Mouse (Mus musculus) liver, embryonic 15.5 days (tissue): ENCODE data around the gene Nktr. TPM values are rescaled to one million over a fixed set of nuclear protein-coding genes. Genes with fewer than 3 reads are reported as not detected.

ENCODE experiments used
- ATAC-seq: fragments of 200-750 bp; cut with Nextera tagmentation; 2 replicates; pipeline ENCODE4 v1.8.0; 2017; ENCODE audit warnings: moderate number of reproducible peaks, mild to moderate bottlenecking, moderate library complexity; ENCODE audit not compliant: insufficient read depth
- H3K27ac ChIP-seq: fragments of 300-500 bp; sonication (generic); replicated peaks from 2 replicates; pipeline ENCODE4 v1.5.1; 2015; ENCODE audit warnings: mild to moderate bottlenecking, inconsistent platforms
- H3K27me3 ChIP-seq: fragments of 300-500 bp; sonication (generic); 2 replicates; pipeline ENCODE4 v1.6.1; 2015; ENCODE audit warnings: mild to moderate bottlenecking, inconsistent platforms
- H3K36me3 ChIP-seq: fragments of 300-500 bp; sonication (generic); replicated peaks from 2 replicates; pipeline ENCODE4 v1.6.1; 2015; ENCODE audit warnings: moderate library complexity, mild to moderate bottlenecking, inconsistent platforms
- H3K4me1 ChIP-seq: fragments of 300-500 bp; sonication (generic); replicated peaks from 2 replicates; pipeline ENCODE4 v1.6.1; 2015; ENCODE audit warnings: inconsistent platforms
- H3K4me2 ChIP-seq: fragments of 300-500 bp; sonication (generic); 2 replicates; pipeline ENCODE4 v1.6.1; 2015; ENCODE audit warnings: moderate library complexity, mild to moderate bottlenecking, inconsistent platforms
- H3K4me3 ChIP-seq: fragments of 300-500 bp; sonication (generic); replicated peaks from 2 replicates; pipeline ENCODE4 v1.5.1; 2015; ENCODE audit warnings: mild to moderate bottlenecking, inconsistent platforms
- H3K9ac ChIP-seq: fragments of 300-500 bp; sonication (generic); 2 replicates; pipeline ENCODE4 v1.6.1; 2015; ENCODE audit warnings: moderate library complexity, mild to moderate bottlenecking, inconsistent platforms
- H3K9me3 ChIP-seq: fragments of 300-500 bp; sonication (generic); replicated peaks from 2 replicates; pipeline ENCODE4 v1.6.1; 2016; ENCODE audit warnings: inconsistent platforms
- WGBS: fragments of 180-500 bp; shearing (Covaris S2); methylation state at CpG from one replicate; pipeline ENCODE4 v1.1.7; 2015; ENCODE audit warnings: mixed read lengths; ENCODE audit not compliant: insufficient replicate concordance; 5-methylcytosine and 5-hydroxymethylcytosine counted together
- polyA plus RNA-seq: library from polyadenylated mRNA; unstranded; fragments of >200 nt; fragmentation: Nextera tagmentation; extraction: Ambion mirVana; gene quantifications from 2 replicates; pipeline ENCODE4 v1.2.1, GENCODE M21; 2015

Nktr gene
- polyA plus RNA-seq, 1 experiment from 2014 or later = 25.2 TPM

GRCm38 (mm10) chr9:121762248-121762647, 43.3 kb downstream of the Nktr start:
- no peak for ATAC-seq
- 75% methylated on average over 10 of the region's 10 CpGs for WGBS
- no peaks in the 10 kb centered on the region for H3K9me3 ChIP-seq
- H3K4me2 ChIP-seq = no peak overlapping the region
- no peak overlapping the region for H3K4me3 ChIP-seq
- H3K9ac ChIP-seq = no peak overlapping the region
- H3K4me1 ChIP-seq = peaks cover 25% of the 10 kb centered on the region; the same call in 1 of the 2 replicates
- H3K27me3 ChIP-seq = peaks cover 47% of the 10 kb centered on the region
- H3K27ac ChIP-seq = no peak overlapping the region
- no peaks in the 10 kb centered on the region for H3K36me3 ChIP-seq

GRCm38 (mm10) chr9:121762761-121763160, 43.8 kb downstream of the Nktr start:
- Histone ChIP-seq H3K9ac (no peak overlapping the region), H3K27me3 (peaks cover 46% of the 10 kb centered on the region), H3K9me3 (no peaks in the 10 kb centered on the region), H3K27ac (no peak overlapping the region), H3K36me3 (no peaks in the 10 kb centered on the region), H3K4me2 (no peak overlapping the region), H3K4me1 (peaks cover 25% of the 10 kb centered on the region; the same call in 1 of the 2 replicates), H3K4me3 (no peak overlapping the region)
- no peak for ATAC-seq
- WGBS = 82% methylated on average over 25 of the region's 25 CpGs

- Histone ChIP-seq H3K4me1 (peaks cover 19% of the 10 kb centered on the region; the same call in 1 of the 2 replicates), H3K36me3 (no peaks in the 10 kb centered on the region), H3K27me3 (peaks cover 36% of the 10 kb centered on the region), H3K4me3 (no peak overlapping the region), H3K9ac (no peak overlapping the region), H3K27ac (no peak overlapping the region), H3K9me3 (no peaks in the 10 kb centered on the region), H3K4me2 (no peak overlapping the region)
- WGBS = 77% methylated on average over 19 of the region's 19 CpGs
- ATAC-seq = no peak
Observed at GRCm38 (mm10) chr9:121763716-121764115, 44.7 kb downstream of the Nktr start.

- H3K4me3 ChIP-seq = no peak overlapping the region
- no peaks in the 10 kb centered on the region for H3K36me3 ChIP-seq
- H3K9me3 ChIP-seq = no peaks in the 10 kb centered on the region
- peaks cover 20% of the 10 kb centered on the region for H3K27me3 ChIP-seq
- no peak overlapping the region for H3K27ac ChIP-seq
- 80% methylated on average over 16 of the region's 16 CpGs for WGBS
- no peak overlapping the region for H3K4me2 ChIP-seq
- ATAC-seq = no peak
- H3K9ac ChIP-seq = no peak overlapping the region
- H3K4me1 ChIP-seq = 0 out of 2 replicates have a peak, but pooled peaks cover 6% of the 10 kb centered on the region
Observed at GRCm38 (mm10) chr9:121765166-121765855, 46.3 kb downstream of the Nktr start.

GRCm38 (mm10) chr9:121772412-121772811, 53.4 kb downstream of the Nktr start:
- Histone ChIP-seq H3K9ac (no peak overlapping the region), H3K36me3 (no peaks in the 10 kb centered on the region), H3K4me3 (no peak overlapping the region), H3K4me1 (no peaks in the 10 kb centered on the region), H3K27ac (no peak overlapping the region), H3K27me3 (peaks cover 21% of the 10 kb centered on the region), H3K9me3 (no peaks in the 10 kb centered on the region), H3K4me2 (no peak overlapping the region)
- 59% methylated on average over 5 of the region's 5 CpGs for WGBS
- ATAC-seq = no peak

GRCm38 (mm10) chr9:121775951-121776350, 57.0 kb downstream of the Nktr start:
- no peak for ATAC-seq
- Histone ChIP-seq H3K9me3 (no peaks in the 10 kb centered on the region), H3K4me3 (no peak overlapping the region)

GRCm38 (mm10) chr9:121776511-121776910, 57.5 kb downstream of the Nktr start:
- WGBS = 68% methylated on average over 7 of the region's 7 CpGs
- no peaks in the 10 kb centered on the region for H3K36me3 ChIP-seq
- H3K4me2 ChIP-seq = no peak overlapping the region
- H3K4me1 ChIP-seq = no peaks in the 10 kb centered on the region
- ATAC-seq = no peak
- H3K9ac ChIP-seq = no peak overlapping the region
- H3K4me3 ChIP-seq = no peak overlapping the region
- peaks cover 38% of the 10 kb centered on the region for H3K27me3 ChIP-seq
- H3K27ac ChIP-seq = no peak overlapping the region
- no peaks in the 10 kb centered on the region for H3K9me3 ChIP-seq

More at GRCm38 (mm10) chr9:121775951-121776350, 57.0 kb downstream of the Nktr start:
- Histone ChIP-seq H3K4me1 (no peaks in the 10 kb centered on the region), H3K4me2 (no peak overlapping the region), H3K27ac (no peak overlapping the region), H3K9ac (no peak overlapping the region), H3K36me3 (no peaks in the 10 kb centered on the region), H3K27me3 (peaks cover 38% of the 10 kb centered on the region)
- WGBS = 61% methylated on average over 10 of the region's 10 CpGs

- 16% methylated on average over 30 of the region's 30 CpGs for WGBS
- Histone ChIP-seq H3K9ac (no peak within 1 kb of the TSS), H3K36me3 (no peaks in the 10 kb centered on the region), H3K9me3 (no peaks in the 10 kb centered on the region), H3K27ac (no peak within 1 kb of the TSS), H3K4me3 (no peak within 1 kb of the TSS), H3K4me2 (peak within 1 kb of the TSS; percentile 32), H3K27me3 (peaks cover 38% of the 10 kb centered on the region), H3K4me1 (no peaks in the 10 kb centered on the region)
- no peak for ATAC-seq
Observed at GRCm38 (mm10) chr9:121777484-121778065, 58.6 kb downstream of the Nktr start, which contains the start of gene Klhl40. Gene Klhl40 (plus strand): TSS chr9:121777607.

GRCm38 (mm10) chr9:121778066-121778624, 59.2 kb downstream of the Nktr start:
- Histone ChIP-seq H3K27me3 (peaks cover 38% of the 10 kb centered on the region), H3K4me2 (peak overlapping the region; percentile 32), H3K4me1 (no peaks in the 10 kb centered on the region), H3K9ac (no peak overlapping the region), H3K4me3 (no peak overlapping the region), H3K27ac (no peak overlapping the region), H3K36me3 (no peaks in the 10 kb centered on the region), H3K9me3 (no peaks in the 10 kb centered on the region)
- WGBS = 13% methylated on average over 54 of the region's 54 CpGs
- ATAC-seq = no peak

- no peak for ATAC-seq
- Histone ChIP-seq H3K27ac (no peak overlapping the region), H3K9me3 (no peaks in the 10 kb centered on the region), H3K4me3 (no peak overlapping the region), H3K4me2 (no peak overlapping the region), H3K36me3 (no peaks in the 10 kb centered on the region), H3K9ac (no peak overlapping the region), H3K27me3 (no peaks in the 10 kb centered on the region), H3K4me1 (no peaks in the 10 kb centered on the region)
- 65% methylated on average over 12 of the region's 12 CpGs for WGBS
Observed at GRCm38 (mm10) chr9:121784801-121785200, 65.8 kb downstream of the Nktr start.

- Histone ChIP-seq H3K9me3 (no peaks in the 10 kb centered on the region), H3K27me3 (no peaks in the 10 kb centered on the region), H3K4me1 (no peaks in the 10 kb centered on the region), H3K27ac (no peak overlapping the region), H3K36me3 (no peaks in the 10 kb centered on the region), H3K4me3 (no peak overlapping the region), H3K4me2 (no peak overlapping the region), H3K9ac (no peak overlapping the region)
- 52% methylated on average over 8 of the region's 8 CpGs for WGBS
- no peak for ATAC-seq
Observed at GRCm38 (mm10) chr9:121785261-121785660, 66.3 kb downstream of the Nktr start.
